Mouse (Mus musculus) lung, postnatal 0 days (tissue): ENCODE data around the gene Clcnka.

Source experiments
- CTCF ChIP-seq: IDR thresholded peaks from 2 replicates; pipeline ENCODE4 v1.5.1; 2016; ENCODE audit warnings: antibody characterized with exemption, mild to moderate bottlenecking
- EP300 ChIP-seq: IDR thresholded peaks from 2 replicates; pipeline ENCODE4 v1.6.1; 2016; ENCODE audit warnings: antibody characterized with exemption, mild to moderate bottlenecking, control low read depth

- no peak for TF ChIP-seq CTCF
- no peak for TF ChIP-seq EP300
Observed at GRCm38 (mm10) chr4:141446211-141446610, 47.7 kb upstream of the Clcnka start.
